Comparison of ENCODE assay signal across 27 mouse cellular contexts in genomic region chr1:78424848-78425247, GRCm38 (mm10).
DNase-seq lines count a peak whose midpoint lies in the region; ATAC-seq and TF ChIP-seq lines count a peak whose summit lies in the region.
"Had no signal": no experiment of that assay in that cellular context is flagged by ENCODE, and none has a peak within 500 bp of the region (broad histone marks: within the 10 kb centered on the region; RNA-seq: fewer than 3 reads in every experiment).

No protein-coding gene starts in this region.

- whole genome bisulfite sequencing in heart, embryonic 16.5 days = 86% methylated on average over 4 of the region's 4 CpGs
- 67% methylated on average over 4 of the region's 4 CpGs for WGBS in liver, postnatal 0 days (ENCODE audit: insufficient replicate concordance)
- WGBS in liver, embryonic 12.5 days (ENCODE audit: insufficient replicate concordance) = 89% methylated on average over 4 of the region's 4 CpGs
- 82% methylated on average over 4 of the region's 4 CpGs for WGBS in lung, adult 2 months

- no peak for ATAC-seq in heart, embryonic 16.5 days (replicated peaks; ENCODE audit: extremely low read depth, insufficient read depth, low FRiP score)
- peak; percentile 25; the same call in 1 of the 2 replicates for ATAC-seq in liver, postnatal 0 days
- no peak for ATAC-seq in liver, embryonic 12.5 days

- no peak for TF ChIP-seq CTCF in liver, postnatal 0 days (IDR thresholded peaks at IDR 0.05; ENCODE audit: low read depth)
- TF ChIP-seq CTCF in lung, adult 2 months (IDR thresholded peaks at IDR 0.05; ENCODE audit: insufficient read depth, low read length) = no peak

- H3K4me3 ChIP-seq in heart, embryonic 16.5 days (ENCODE audit: low read length) = no peak overlapping the region
- H3K4me3 ChIP-seq in liver, postnatal 0 days (ENCODE audit: low read depth, low read length) = no peak overlapping the region
- no peak overlapping the region for H3K4me3 ChIP-seq in liver, embryonic 12.5 days
- no peak overlapping the region for H3K4me3 ChIP-seq in lung, adult 2 months (replicated peaks; ENCODE audit: extremely low read depth, low read depth, low read length)
- H3K4me3 ChIP-seq: embryonic facial prominence, embryonic 12.5 days; heart, adult 2 months; heart, embryonic 12.5 days; hindbrain, embryonic 12.5 days; limb, embryonic 10.5 days; limb, embryonic 15.5 days; liver, embryonic 15.5 days; myocyte had no signal

- no peak overlapping the region for H3K9ac ChIP-seq in heart, embryonic 16.5 days (ENCODE audit: low read length)
- no peak overlapping the region for H3K9ac ChIP-seq in liver, postnatal 0 days (replicated peaks)
- H3K9ac ChIP-seq in liver, embryonic 12.5 days = no peak overlapping the region
- H3K9ac ChIP-seq: embryonic facial prominence, embryonic 12.5 days; heart, embryonic 12.5 days; hindbrain, embryonic 12.5 days; limb, embryonic 15.5 days; liver, embryonic 15.5 days had no signal

- H3K9me3 ChIP-seq in heart, embryonic 16.5 days (replicated peaks; ENCODE audit: control insufficient read depth, low read length) = no peaks in the 10 kb centered on the region
- no peaks in the 10 kb centered on the region for H3K9me3 ChIP-seq in liver, postnatal 0 days (ENCODE audit: low read length)
- no peaks in the 10 kb centered on the region for H3K9me3 ChIP-seq in liver, embryonic 12.5 days (replicated peaks)
- H3K9me3 ChIP-seq: embryonic facial prominence, embryonic 12.5 days; heart, embryonic 12.5 days; hindbrain, embryonic 12.5 days; limb, embryonic 10.5 days; limb, embryonic 15.5 days; liver, embryonic 15.5 days had no signal

- no peaks in the 10 kb centered on the region for H3K27me3 ChIP-seq in heart, embryonic 16.5 days (ENCODE audit: control insufficient read depth, insufficient read depth, low read length)
- no peaks in the 10 kb centered on the region for H3K27me3 ChIP-seq in liver, postnatal 0 days (ENCODE audit: insufficient read depth, low read length)
- H3K27me3 ChIP-seq in liver, embryonic 12.5 days (replicated peaks) = no peaks in the 10 kb centered on the region
- H3K27me3 ChIP-seq: embryonic facial prominence, embryonic 12.5 days; heart, embryonic 12.5 days; limb, embryonic 15.5 days; liver, embryonic 15.5 days had no signal

- H3K27ac ChIP-seq in heart, embryonic 16.5 days (ENCODE audit: low read length) = peak overlapping the region; percentile 83; the same call in 1 of the 2 replicates
- no peak overlapping the region for H3K27ac ChIP-seq in liver, postnatal 0 days (ENCODE audit: low read depth)
- no peak overlapping the region for H3K27ac ChIP-seq in liver, embryonic 12.5 days
- H3K27ac ChIP-seq: hindbrain, embryonic 12.5 days; limb, embryonic 10.5 days; limb, embryonic 15.5 days; liver, embryonic 15.5 days had no signal

- H3K4me1 ChIP-seq in heart, embryonic 16.5 days (ENCODE audit: control insufficient read depth, insufficient read depth, low read length) = peaks cover 32% of the 10 kb centered on the region
- peaks cover 8% of the 10 kb centered on the region for H3K4me1 ChIP-seq in liver, postnatal 0 days (ENCODE audit: insufficient read depth)
- H3K4me1 ChIP-seq in liver, embryonic 12.5 days = peaks cover 9% of the 10 kb centered on the region
- peaks cover 2% of the 10 kb centered on the region; the same call in 1 of the 2 replicates for H3K4me1 ChIP-seq in lung, adult 2 months (ENCODE audit: control insufficient read depth, insufficient read depth, low read length)

- intact Hi-C loops in heart, postnatal 25 days (cut with DNase I) = no loop called here

- no peak for TF ChIP-seq EP300 in liver, postnatal 0 days (IDR thresholded peaks at IDR 0.05; ENCODE audit: low read depth)

- H3K36me3 ChIP-seq in heart, embryonic 16.5 days (ENCODE audit: control insufficient read depth, insufficient read depth) = no peaks in the 10 kb centered on the region
- peaks cover 15% of the 10 kb centered on the region for H3K36me3 ChIP-seq in liver, postnatal 0 days (replicated peaks; ENCODE audit: insufficient read depth, low read length)
- peaks cover 67% of the 10 kb centered on the region for H3K36me3 ChIP-seq in liver, embryonic 12.5 days

- H3K4me2 ChIP-seq in heart, embryonic 16.5 days (ENCODE audit: low read depth, low read length) = no peak overlapping the region
- H3K4me2 ChIP-seq in liver, postnatal 0 days (ENCODE audit: low read depth, low read length) = no peak overlapping the region
- no peak overlapping the region for H3K4me2 ChIP-seq in liver, embryonic 12.5 days
- H3K4me2 ChIP-seq: embryonic facial prominence, embryonic 12.5 days; heart, embryonic 12.5 days; hindbrain, embryonic 12.5 days; limb, embryonic 15.5 days; liver, embryonic 15.5 days; midbrain, embryonic 11.5 days had no signal

- TF ChIP-seq POLR2A in lung, adult 2 months (IDR thresholded peaks at IDR 0.05; ENCODE audit: borderline replicate concordance, extremely low read depth, low read depth, low read length) = no peak

- no peak for DNase-seq in heart, postnatal 25 days (ENCODE audit: low spot score)
- DNase-seq in liver, postnatal 0 days = no peak
- peak; percentile 11 for DNase-seq in lung, postnatal 36 days
- DNase-seq in lung, adult 2 months = no peak
- DNase-seq in thymus, postnatal 14 days = no peak
- DNase-seq: adrenal gland, postnatal 14 days; cerebellum, adult 11 months; cerebellum, adult 9-10 months; cerebellum, postnatal 36 days; gastrocnemius, postnatal 36 days; heart, adult 2 months; heart, postnatal 10 days; kidney, adult 18-20 months; kidney, postnatal 14 days; layer of hippocampus, adult 9-11 months; retina, postnatal 1 day; right cerebral cortex, postnatal 14 days had no signal
